Mouse (Mus musculus): ENCODE measurements around the gene Foxe1. TPM values are rescaled to one million over a fixed set of nuclear protein-coding genes. Genes with fewer than 3 reads are reported as not detected.

Foxe1 gene
- polyA plus RNA-seq (2021; fragmentation: Nextera tagmentation): not detected in 2 replicates
- long read RNA-seq, experiment 1: 0 reads
- long read RNA-seq, experiment 2: 0 reads

GRCm38 (mm10) chr4:46343596-46344260 is at the start of gene Foxe1:
Gene Foxe1, plus strand, starts transcription at chr4:46343609.

GRCm38 (mm10) chr4:46389013-46389611 is 45.7 kb downstream of the Foxe1 start, which contains the start of gene Trmo:
Gene Trmo, minus strand, starts transcription at chr4:46389437.

Other genes starting within 250 kb of the Foxe1 start
- gene Ncbp1, start 205.0 kb upstream of the Foxe1 start, polyA plus RNA-seq (2021; fragmentation: Nextera tagmentation): 26.5 and 30.6 TPM in 2 replicates
- gene Tstd2, start 204.9 kb upstream of the Foxe1 start, polyA plus RNA-seq (2021; fragmentation: Nextera tagmentation): 7.3 and 7.9 TPM in 2 replicates
- gene Xpa, start 147.3 kb upstream of the Foxe1 start, polyA plus RNA-seq (2021; fragmentation: Nextera tagmentation): 26.1 and 26.5 TPM in 2 replicates
- gene Trmo, start 45.8 kb downstream of the Foxe1 start, polyA plus RNA-seq (2021; fragmentation: Nextera tagmentation): 4.2 and 4.3 TPM in 2 replicates
- gene Hemgn, start 69.9 kb downstream of the Foxe1 start, polyA plus RNA-seq (2021; fragmentation: Nextera tagmentation): not detected in 2 replicates
- gene Anp32b, start 107.3 kb downstream of the Foxe1 start, polyA plus RNA-seq (2021; fragmentation: Nextera tagmentation): 44.3 and 45.7 TPM in 2 replicates
- 15.6 and 15.8 TPM in 2 replicates for gene Nans, start 145.6 kb downstream of the Foxe1 start, polyA plus RNA-seq (2021; fragmentation: Nextera tagmentation)
- gene Trim14, start 192.5 kb downstream of the Foxe1 start, polyA plus RNA-seq (2021; fragmentation: Nextera tagmentation): 0.56 and 0.80 TPM in 2 replicates